Mouse (Mus musculus) cerebellum, adult 18-20 months (tissue): ENCODE data around the gene Cts6.
A peak's percentile ranks its signal among the peaks of the same experiment; 100 is the strongest.
"Not testable (repeated sequence)": the region's sequence is repeated elsewhere in the genome, so short reads cannot be mapped to it uniquely, and the experiment has no call there.

ENCODE experiments used
- DNase-seq, 2 experiments: peaks; one replicate each; pipeline ENCODE4 v3.0.0; 2021

Cts6 gene

DNA sequence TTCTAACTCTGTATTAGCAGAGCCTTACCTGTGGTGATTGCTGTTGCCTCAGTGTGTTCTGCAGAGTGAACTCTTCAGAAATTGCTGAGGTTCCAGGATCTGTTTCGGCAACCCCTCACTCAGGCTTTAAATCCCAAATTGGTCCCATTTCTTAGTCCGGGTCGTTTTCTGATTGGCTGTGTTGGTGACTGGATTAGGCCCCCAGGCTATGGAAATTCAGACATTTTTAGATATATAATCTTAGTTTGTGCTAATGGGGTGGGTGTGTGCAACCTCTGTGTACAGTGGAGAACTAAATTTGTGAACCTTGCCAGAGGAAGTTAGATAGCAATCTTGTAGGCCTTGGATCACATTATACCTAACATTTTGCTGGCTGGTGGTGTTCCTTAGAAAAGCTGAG lies at the start of gene Cts6:
Cts6 (minus strand) TSS at position 101 of the 400 bp plus-strand sequence.
- DNase-seq: no peak

DNA sequence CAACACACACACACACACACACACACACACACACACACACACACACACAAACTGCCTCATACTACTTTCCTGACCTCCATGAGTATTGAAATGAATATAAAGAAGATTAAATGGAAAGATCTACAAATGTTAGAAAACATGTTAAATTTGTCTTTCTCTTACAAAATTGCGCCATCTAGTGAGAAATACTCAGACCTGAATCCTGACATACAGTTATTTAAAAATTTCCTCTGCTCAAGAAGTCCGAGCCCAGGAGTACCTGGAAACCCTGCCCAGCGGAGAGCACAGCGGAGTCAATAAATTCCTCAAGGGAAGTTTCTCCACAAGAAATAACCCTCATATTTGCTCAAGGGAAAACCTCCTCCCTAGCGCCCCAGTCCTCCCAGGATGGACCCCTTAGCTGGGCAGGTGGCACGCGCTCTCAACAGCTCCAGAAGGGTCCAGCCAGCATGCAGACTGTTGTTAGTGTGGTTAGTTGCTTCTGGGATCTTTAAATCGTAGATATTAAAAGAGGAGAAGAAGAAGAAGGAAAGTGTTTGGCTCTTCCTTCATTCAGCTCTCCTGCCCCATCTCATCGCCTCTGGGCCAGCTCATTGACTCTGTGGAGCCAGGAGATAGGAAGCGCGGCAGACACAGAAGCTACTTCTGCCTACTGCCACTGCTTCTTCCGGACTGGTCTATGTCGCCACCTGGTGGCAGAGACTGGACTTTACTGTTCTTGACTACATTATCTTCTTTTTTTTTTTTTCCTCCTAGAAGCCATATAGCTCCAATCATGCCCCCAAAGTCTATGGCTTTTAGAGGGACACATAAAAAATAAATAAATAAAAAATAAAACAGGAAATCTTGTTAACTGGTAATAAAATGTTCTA lies 38.1 kb upstream of the Cts6 start:
- DNase-seq: peak; percentile 5 to 6

DNA sequence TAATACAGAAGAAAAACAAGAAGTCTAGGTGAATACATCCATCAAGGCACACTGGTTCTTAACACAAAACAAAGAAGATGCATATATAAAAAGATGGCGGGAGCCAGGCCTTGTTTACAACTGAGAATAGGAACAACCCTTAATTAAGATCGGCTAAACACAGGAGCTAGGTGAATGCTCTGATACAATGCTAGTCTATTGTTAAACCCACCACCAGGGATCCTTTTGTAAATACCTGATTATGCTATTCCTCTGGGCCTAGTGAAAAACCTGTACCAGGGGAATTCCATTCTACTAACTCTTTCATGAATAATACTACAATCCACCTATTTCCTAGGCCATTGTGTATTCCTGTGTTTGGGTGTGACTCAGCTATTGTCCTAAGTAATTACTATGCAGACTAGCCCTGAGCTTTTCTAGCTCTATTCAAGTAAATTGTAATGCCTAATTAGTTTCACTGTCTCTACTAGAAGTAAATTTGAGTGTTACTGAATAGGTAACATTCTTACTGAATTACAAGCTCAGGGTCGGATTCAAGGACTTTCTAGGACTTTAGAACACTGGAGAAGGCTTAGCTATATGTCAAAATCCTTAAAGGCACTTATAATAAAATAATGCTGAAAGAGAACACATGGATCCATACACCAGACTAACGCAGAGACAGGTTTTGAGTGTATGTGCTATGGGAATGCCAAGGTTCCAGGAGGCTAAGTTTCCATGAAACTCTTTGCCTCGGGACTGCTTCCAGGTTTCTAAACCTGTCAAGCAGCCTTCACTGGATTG lies 17.9 kb downstream of the Cts6 start:
- DNase-seq: not testable (repeated sequence)

DNA sequence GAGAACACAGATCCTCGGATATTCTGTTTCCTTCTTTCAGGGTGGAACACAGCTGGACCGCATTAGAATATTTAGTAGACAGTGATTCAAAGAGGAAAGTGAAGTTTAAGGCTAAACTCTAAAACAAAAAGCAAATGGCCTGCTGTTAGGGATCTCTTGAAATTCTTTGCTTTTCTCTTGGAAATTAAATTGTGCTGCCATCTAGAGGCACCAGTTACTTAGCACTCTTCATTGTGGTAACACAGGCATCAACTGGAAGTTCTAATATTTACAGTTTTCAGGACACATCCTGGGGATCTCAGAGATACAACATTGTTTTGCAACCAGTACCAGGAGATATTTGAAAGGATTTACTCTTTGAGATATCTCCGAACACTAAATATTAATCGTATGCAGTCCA lies 38.6 kb downstream of the Cts6 start:
- DNase-seq: no peak

DNA sequence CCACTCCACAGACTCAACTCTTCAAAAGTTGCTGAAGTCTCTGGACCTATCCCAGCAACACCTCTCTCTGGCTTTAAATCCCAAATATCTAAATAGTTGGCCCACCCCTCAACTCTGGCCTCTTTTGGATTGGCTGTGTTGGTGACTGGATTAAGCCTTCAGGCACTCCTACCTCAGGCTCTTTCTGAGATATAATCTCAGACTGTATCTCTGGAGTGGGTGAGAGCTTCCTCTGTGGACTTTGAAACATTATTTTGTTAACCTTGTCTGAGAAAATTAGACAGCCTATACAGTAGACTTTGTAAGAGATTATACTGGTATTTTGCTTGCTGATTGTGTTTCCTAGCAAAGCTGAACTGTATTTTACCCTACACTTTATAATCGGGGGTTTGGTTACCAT lies 39.1 kb downstream of the Cts6 start, which contains the start of gene Ctsr:
Ctsr (minus strand) TSS at position 101 of the 400 bp plus-strand sequence.
- no peak for DNase-seq
